Mouse (Mus musculus) heart, adult 9 months (tissue): ENCODE measurements around the gene Nr1h5.
A peak's percentile ranks its signal among the peaks of the same experiment; 100 is the strongest.

Experiments
- DNase-seq, 2 experiments: peaks; one replicate each; pipeline ENCODE4 v3.0.0; 2022; ENCODE audit warnings: low spot score in 2 of 2

Nr1h5 gene

GRCm38 (mm10) chr3:102964033-102964432 lies at the start of gene Nr1h5:
Gene Nr1h5, minus strand, starts transcription at chr3:102964133.
- no peak for DNase-seq

GRCm38 (mm10) chr3:103001595-103001994 lies 37.7 kb upstream of the Nr1h5 start:
- no peak for DNase-seq

- DNase-seq, result no peak
These were observed 33.7 kb upstream of the Nr1h5 start for GRCm38 (mm10) chr3:102997591-102997990.

GRCm38 (mm10) chr3:102997036-102997435 lies 33.1 kb upstream of the Nr1h5 start:
- peak; percentile 23 to 55 for DNase-seq

- DNase-seq, result peak; percentile 96 to 97
These were observed 31.8 kb upstream of the Nr1h5 start, which contains the start of gene Sike1 for GRCm38 (mm10) chr3:102995605-102996321. Gene Sike1, plus strand, starts transcription at chr3:102995708.

- no peak for DNase-seq
These were observed 31.3 kb upstream of the Nr1h5 start for GRCm38 (mm10) chr3:102995233-102995604.

GRCm38 (mm10) chr3:102992936-102993335 lies 29.0 kb upstream of the Nr1h5 start:
- DNase-seq, result no peak

GRCm38 (mm10) chr3:102991041-102991440 lies 27.1 kb upstream of the Nr1h5 start:
- no peak for DNase-seq

- no peak for DNase-seq
These were observed 16.4 kb upstream of the Nr1h5 start for GRCm38 (mm10) chr3:102980349-102980736.

- no peak for DNase-seq
These were observed 15.8 kb upstream of the Nr1h5 start for GRCm38 (mm10) chr3:102979550-102980348.

GRCm38 (mm10) chr3:102976906-102977305 lies 13.0 kb upstream of the Nr1h5 start:
- DNase-seq, result no peak

- DNase-seq, result no peak
These were observed 6.6 kb upstream of the Nr1h5 start for GRCm38 (mm10) chr3:102970508-102970907.

- no peak for DNase-seq
These were observed 6.1 kb upstream of the Nr1h5 start for GRCm38 (mm10) chr3:102970067-102970466.

- no peak for DNase-seq
These were observed 8.3 kb downstream of the Nr1h5 start for GRCm38 (mm10) chr3:102955596-102955995.

- DNase-seq, result no peak
These were observed 8.8 kb downstream of the Nr1h5 start for GRCm38 (mm10) chr3:102955143-102955542.

GRCm38 (mm10) chr3:102954476-102954875 lies 9.5 kb downstream of the Nr1h5 start:
- DNase-seq, result no peak

GRCm38 (mm10) chr3:102946861-102947260 lies 17.1 kb downstream of the Nr1h5 start:
- no peak for DNase-seq

- DNase-seq, result no peak
These were observed 17.6 kb downstream of the Nr1h5 start for GRCm38 (mm10) chr3:102946312-102946711.

GRCm38 (mm10) chr3:102938100-102938499 lies 25.8 kb downstream of the Nr1h5 start:
- DNase-seq, result no peak

GRCm38 (mm10) chr3:102935451-102936354 lies 28.2 kb downstream of the Nr1h5 start, which contains the start of gene Sycp1:
Gene Sycp1, minus strand, starts transcription at chr3:102936100.
- DNase-seq, result no peak

GRCm38 (mm10) chr3:102899136-102899535 lies 64.8 kb downstream of the Nr1h5 start:
- DNase-seq, result no peak
